Comparison of ENCODE assay signal across 8 mouse cellular contexts in the genomic region with DNA sequence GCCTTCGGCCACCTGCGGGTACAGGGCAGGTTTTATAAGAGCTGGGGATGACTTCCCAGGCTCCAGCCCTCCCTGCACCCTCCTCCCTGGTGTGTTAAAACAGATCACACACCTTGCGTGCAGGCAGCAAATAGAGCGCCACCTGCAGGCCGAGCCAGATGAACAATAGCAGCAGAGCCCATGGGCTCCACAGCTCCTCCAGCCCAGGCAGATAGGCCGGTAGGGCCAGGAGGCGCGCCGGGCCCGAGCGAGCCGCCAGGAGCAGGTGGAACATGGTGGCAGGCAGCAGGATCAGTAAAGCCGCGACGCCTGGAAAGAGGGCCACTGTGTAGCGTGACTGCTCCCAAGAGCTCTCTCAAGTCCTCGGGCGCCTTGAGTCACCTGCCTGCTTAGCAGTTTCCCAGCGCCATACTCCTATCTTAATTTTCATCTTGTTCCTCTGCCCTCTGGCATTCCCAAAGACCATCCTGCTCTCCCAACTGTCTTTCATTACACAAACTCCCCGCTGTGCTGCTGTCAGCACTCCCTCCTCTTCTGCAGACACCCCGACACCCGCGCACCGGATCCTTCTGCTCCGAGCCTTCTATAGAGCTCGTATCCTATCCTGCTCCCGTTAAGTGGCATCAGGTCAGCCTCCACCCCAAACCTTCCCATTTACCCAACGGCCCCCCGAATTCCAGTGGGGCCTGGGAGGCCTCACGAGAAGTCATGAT. TPM values are rescaled to one million over a fixed set of nuclear protein-coding genes. Genes with fewer than 3 reads are reported as not detected.
DNase-seq lines count a peak whose midpoint lies in the region; ATAC-seq and TF ChIP-seq lines count a peak whose summit lies in the region.

No protein-coding gene starts in this region.

- peaks cover 14% of the 10 kb centered on the region for H3K4me1 ChIP-seq in forebrain, embryonic 14.5 days (ENCODE audit: control insufficient read depth, insufficient read depth, low read length)
- peaks cover 16% of the 10 kb centered on the region; the same call in 1 of the 2 replicates for H3K4me1 ChIP-seq in lung, embryonic 14.5 days (ENCODE audit: insufficient read depth)
- peaks cover 51% of the 10 kb centered on the region for H3K4me1 ChIP-seq in neural tube, embryonic 15.5 days
- H3K4me1 ChIP-seq in thymus, adult 2 months (replicated peaks; ENCODE audit: control insufficient read depth, insufficient read depth, low read length) = peaks cover 35% of the 10 kb centered on the region

- H3K9ac ChIP-seq in forebrain, embryonic 14.5 days (ENCODE audit: low read length) = peak overlapping the region; percentile 77
- peak overlapping the region; percentile 35 for H3K9ac ChIP-seq in lung, embryonic 14.5 days
- H3K9ac ChIP-seq in neural tube, embryonic 15.5 days (replicated peaks) = peak overlapping the region; percentile 91

- no peaks in the 10 kb centered on the region for H3K9me3 ChIP-seq in forebrain, embryonic 14.5 days (replicated peaks; ENCODE audit: control insufficient read depth, low read length)
- no peaks in the 10 kb centered on the region for H3K9me3 ChIP-seq in lung, embryonic 14.5 days (ENCODE audit: low read depth, low read length)
- H3K9me3 ChIP-seq in neural tube, embryonic 15.5 days (replicated peaks) = no peaks in the 10 kb centered on the region

- intact Hi-C loops in heart, postnatal 36 days (cut with DNase I) = no loop called here

- ATAC-seq in cerebellum, adult (ENCODE audit: insufficient number of reproducible peaks, low FRiP score, low TSS enrichment) = peak; percentile 63
- peak; percentile 77 for ATAC-seq in forebrain, embryonic 14.5 days
- peak; percentile 48 for ATAC-seq in lung, embryonic 14.5 days (ENCODE audit: insufficient read depth)
- peak; percentile 84 for ATAC-seq in neural tube, embryonic 15.5 days (ENCODE audit: low FRiP score)

- H3K27ac ChIP-seq in forebrain, embryonic 14.5 days (ENCODE audit: low read depth, low read length) = peak overlapping the region; percentile 83
- H3K27ac ChIP-seq in layer of hippocampus, adult 2 months = peak overlapping the region; percentile 87
- H3K27ac ChIP-seq in lung, embryonic 14.5 days (ENCODE audit: low read depth) = peak overlapping the region; percentile 61; the same call in 1 of the 2 replicates
- peak overlapping the region; percentile 93 for H3K27ac ChIP-seq in neural tube, embryonic 15.5 days (replicated peaks)
- H3K27ac ChIP-seq in thymus, adult 2 months (ENCODE audit: control insufficient read depth, insufficient read depth, low read length) = peak overlapping the region; percentile 2; the same call in 1 of the 2 replicates

- H3K27me3 ChIP-seq in forebrain, embryonic 14.5 days (replicated peaks; ENCODE audit: control insufficient read depth, insufficient read depth, low read length) = no peaks in the 10 kb centered on the region
- no peaks in the 10 kb centered on the region for H3K27me3 ChIP-seq in lung, embryonic 14.5 days (ENCODE audit: insufficient read depth, low read length)
- no peaks in the 10 kb centered on the region for H3K27me3 ChIP-seq in neural tube, embryonic 15.5 days (replicated peaks)
- no peaks in the 10 kb centered on the region for H3K27me3 ChIP-seq in thymus, adult 2 months (ENCODE audit: control insufficient read depth, insufficient read depth, low read length)

- peak; percentile 97 for TF ChIP-seq CTCF in layer of hippocampus, adult 2 months (conservative IDR thresholded peaks at IDR 0.05)
- TF ChIP-seq CTCF in lung, embryonic 14.5 days (IDR thresholded peaks at IDR 0.05; ENCODE audit: low read depth) = peak; percentile 87
- TF ChIP-seq CTCF in thymus, adult 2 months (IDR thresholded peaks at IDR 0.05; ENCODE audit: borderline replicate concordance, control insufficient read depth, extremely low read depth, insufficient read depth, low read length, poor library complexity) = peak; percentile 93

- H3K36me3 ChIP-seq in forebrain, embryonic 14.5 days (ENCODE audit: control insufficient read depth, insufficient read depth, low read length) = peaks cover 29% of the 10 kb centered on the region
- H3K36me3 ChIP-seq in lung, embryonic 14.5 days (ENCODE audit: insufficient read depth) = peaks cover 29% of the 10 kb centered on the region
- peaks cover 26% of the 10 kb centered on the region for H3K36me3 ChIP-seq in neural tube, embryonic 15.5 days
- no peaks in the 10 kb centered on the region for H3K36me3 ChIP-seq in thymus, adult 2 months (ENCODE audit: control insufficient read depth, insufficient read depth, low read length)

- TF ChIP-seq POLR2A in thymus, adult 2 months (IDR thresholded peaks at IDR 0.05; ENCODE audit: control insufficient read depth, extremely low read depth, insufficient read depth, low read length, poor library complexity) = no peak

- H3K4me3 ChIP-seq in forebrain, embryonic 14.5 days (ENCODE audit: low read depth, low read length) = peak overlapping the region; percentile 49
- peak overlapping the region; percentile 57 for H3K4me3 ChIP-seq in layer of hippocampus, adult 2 months
- H3K4me3 ChIP-seq in lung, embryonic 14.5 days (ENCODE audit: low read depth, low read length) = peak overlapping the region; percentile 41
- peak overlapping the region; percentile 62 for H3K4me3 ChIP-seq in neural tube, embryonic 15.5 days (replicated peaks)
- H3K4me3 ChIP-seq in thymus, adult 2 months (ENCODE audit: control insufficient read depth, insufficient read depth, low read length) = peak overlapping the region; percentile 51

- peak overlapping the region; percentile 93 for H3K4me2 ChIP-seq in forebrain, embryonic 14.5 days (ENCODE audit: low read length)
- peak overlapping the region; percentile 89 for H3K4me2 ChIP-seq in lung, embryonic 14.5 days
- H3K4me2 ChIP-seq in neural tube, embryonic 15.5 days = peak overlapping the region; percentile 97

- under 1% methylated on average over 29 of the region's 30 CpGs for whole genome bisulfite sequencing in forebrain, embryonic 14.5 days
- under 1% methylated on average over 30 of the region's 30 CpGs for WGBS in lung, embryonic 14.5 days
- under 1% methylated on average over 30 of the region's 30 CpGs for WGBS in neural tube, embryonic 15.5 days
- 1% methylated on average over 30 of the region's 30 CpGs for WGBS in thymus, adult 2 months

- peak; percentile 72 for DNase-seq in MEL-GATA-1-ER (ENCODE audit: extremely low read depth, low read depth)
- peak; percentile 89 for DNase-seq in forebrain, embryonic 14.5 days (ENCODE audit: low spot score)
- peak; percentile 69 to 78 for DNase-seq in heart, postnatal 36 days
- DNase-seq in layer of hippocampus, adult 2 months (ENCODE audit: low spot score in 2 of 2) = peak; percentile 66 to 80
- DNase-seq in lung, embryonic 14.5 days = peak; percentile 87
- peak; percentile 84 for DNase-seq in thymus, adult 2 months

RNA-seq across cellular contexts. Expression of gene Tm7sf2, which starts 1.0 kb away (rescaled TPM):
- polyA plus RNA-seq in forebrain, embryonic 14.5 days (2014; fragmentation: Nextera tagmentation; extraction: Ambion mirVana) = 32.6 and 35.6 TPM in 2 replicates
- 1 to 10 TPM; 3.0 to 3.7 TPM for total RNA-seq in heart, postnatal 36 days (2021)
- total RNA-seq in layer of hippocampus, adult 2 months (2021) = 10 to 100 TPM; 25.3 to 26.0 TPM
- polyA plus RNA-seq in lung, embryonic 14.5 days (2014; fragmentation: Nextera tagmentation; extraction: Ambion mirVana) = 11.3 and 14.9 TPM in 2 replicates
- polyA plus RNA-seq in neural tube, embryonic 15.5 days (2015; fragmentation: Nextera tagmentation; extraction: Ambion mirVana) = 51.2 and 61.6 TPM in 2 replicates
- 35.8 and 42.0 TPM in 2 replicates for polyA plus RNA-seq in thymus, adult 2 months (2012; rRNA removed)

RNA-seq across cellular contexts. Expression of gene Znhit2, which starts 6.2 kb away (rescaled TPM):
- polyA plus RNA-seq in forebrain, embryonic 14.5 days (2014; fragmentation: Nextera tagmentation; extraction: Ambion mirVana) = 38.2 and 40.5 TPM in 2 replicates
- 10 to 100 TPM; 11.3 to 11.5 TPM for total RNA-seq in heart, postnatal 36 days (2021)
- total RNA-seq in layer of hippocampus, adult 2 months (2021) = 10 to 100 TPM; 39.0 to 42.5 TPM
- polyA plus RNA-seq in lung, embryonic 14.5 days (2014; fragmentation: Nextera tagmentation; extraction: Ambion mirVana) = 33.8 and 34.3 TPM in 2 replicates
- polyA plus RNA-seq in neural tube, embryonic 15.5 days (2015; fragmentation: Nextera tagmentation; extraction: Ambion mirVana) = 30.4 and 31.2 TPM in 2 replicates
- polyA plus RNA-seq in thymus, adult 2 months (2012; rRNA removed) = 69.6 and 80.8 TPM in 2 replicates

RNA-seq across cellular contexts. Expression of gene Fau, which starts 9.5 kb away (rescaled TPM):
- 626 and 785 TPM in 2 replicates for polyA plus RNA-seq in forebrain, embryonic 14.5 days (2014; fragmentation: Nextera tagmentation; extraction: Ambion mirVana)
- 100 to 1,000 TPM; 556 to 559 TPM for total RNA-seq in heart, postnatal 36 days (2021)
- total RNA-seq in layer of hippocampus, adult 2 months (2021) = 100 to 1,000 TPM; 676 to 714 TPM
- 825 and 884 TPM in 2 replicates for polyA plus RNA-seq in lung, embryonic 14.5 days (2014; fragmentation: Nextera tagmentation; extraction: Ambion mirVana)
- polyA plus RNA-seq in neural tube, embryonic 15.5 days (2015; fragmentation: Nextera tagmentation; extraction: Ambion mirVana) = 522 and 591 TPM in 2 replicates
- polyA plus RNA-seq in thymus, adult 2 months (2012; rRNA removed) = 2,283 and 2,588 TPM in 2 replicates

RNA-seq across cellular contexts. Expression of gene Mrpl49, which starts 9.6 kb away (rescaled TPM):
- 82.8 and 85.5 TPM in 2 replicates for polyA plus RNA-seq in forebrain, embryonic 14.5 days (2014; fragmentation: Nextera tagmentation; extraction: Ambion mirVana)
- 10 to 100 TPM; 36.2 to 39.7 TPM for total RNA-seq in heart, postnatal 36 days (2021)
- total RNA-seq in layer of hippocampus, adult 2 months (2021) = 10 to 100 TPM; 42.8 to 49.6 TPM
- 78.8 and 80.2 TPM in 2 replicates for polyA plus RNA-seq in lung, embryonic 14.5 days (2014; fragmentation: Nextera tagmentation; extraction: Ambion mirVana)
- polyA plus RNA-seq in neural tube, embryonic 15.5 days (2015; fragmentation: Nextera tagmentation; extraction: Ambion mirVana) = 60.1 and 66.9 TPM in 2 replicates
- polyA plus RNA-seq in thymus, adult 2 months (2012; rRNA removed) = 28.8 and 29.4 TPM in 2 replicates

RNA-seq across cellular contexts. Expression of gene Vps51, which starts 9.9 kb away (rescaled TPM):
- polyA plus RNA-seq in forebrain, embryonic 14.5 days (2014; fragmentation: Nextera tagmentation; extraction: Ambion mirVana) = 59.5 and 73.9 TPM in 2 replicates
- total RNA-seq in heart, postnatal 36 days (2021) = 10 to 100 TPM; 23.9 to 25.0 TPM
- total RNA-seq in layer of hippocampus, adult 2 months (2021) = 100 to 1,000 TPM in 1 of 2 experiments, 10 to 100 TPM in 1; 96.5 to 103 TPM
- polyA plus RNA-seq in lung, embryonic 14.5 days (2014; fragmentation: Nextera tagmentation; extraction: Ambion mirVana) = 63.2 and 63.5 TPM in 2 replicates
- 80.8 and 83.8 TPM in 2 replicates for polyA plus RNA-seq in neural tube, embryonic 15.5 days (2015; fragmentation: Nextera tagmentation; extraction: Ambion mirVana)
- polyA plus RNA-seq in thymus, adult 2 months (2012; rRNA removed) = 145 and 163 TPM in 2 replicates

Comparison
In these comparisons a context has a peak if more than half of its experiments do, and no peak if none do; other contexts are left out.
1. Peak in every context shown above with its lines: DNase-seq, ATAC-seq, H3K4me3 ChIP-seq and H3K27ac ChIP-seq.
2. H3K27ac ChIP-seq: peak in every context shown above with its lines; median percentile 93 in neural tube, embryonic 15.5 days; 87 in layer of hippocampus, adult 2 months; 83 in forebrain, embryonic 14.5 days; 61 in lung, embryonic 14.5 days; 2 in thymus, adult 2 months.
3. H3K9ac ChIP-seq: peak in every context shown above with its lines; median percentile 91 in neural tube, embryonic 15.5 days; 77 in forebrain, embryonic 14.5 days; 35 in lung, embryonic 14.5 days.